Mouse (Mus musculus) activated CD4-positive, CD25-positive, alpha-beta regulatory T cell, adult 4 months (primary cell): ENCODE results near the gene Ppp1r7. TPM values are rescaled to one million over a fixed set of nuclear protein-coding genes. Genes with fewer than 3 reads are reported as not detected.

Source experiments
- polyA plus RNA-seq, 2 experiments: library from polyadenylated mRNA; unstranded; fragments of 100-300 nt; shearing (Covaris generic); gene quantifications; one replicate each; pipeline ENCODE4 v1.2.1; 2017

The Ppp1r7 gene
- polyA plus RNA-seq, 2 experiments from 2014 or later: 68.9 to 74.5 TPM

Other genes with a start within 250 kb of the Ppp1r7 start
- gene Kif1a, start 240.9 kb upstream of the Ppp1r7 start, polyA plus RNA-seq: not detected
- gene Agxt, start 207.6 kb upstream of the Ppp1r7 start, polyA plus RNA-seq: not detected
- gene 2310007B03Rik, start 181.9 kb upstream of the Ppp1r7 start, polyA plus RNA-seq: not detected
- not detected for gene Crocc2, start 174.1 kb upstream of the Ppp1r7 start, polyA plus RNA-seq
- under 1 TPM; 0.06 to 0.16 TPM for gene Sned1, start 107.0 kb upstream of the Ppp1r7 start, polyA plus RNA-seq
- 10 to 100 TPM; 17.6 to 24.0 TPM for gene Mterf4, start 36.9 kb upstream of the Ppp1r7 start, polyA plus RNA-seq
- 1 to 10 TPM; 2.1 to 2.4 TPM for gene Pask, start 628 bp downstream of the Ppp1r7 start, polyA plus RNA-seq
- gene Ano7, start 31.1 kb downstream of the Ppp1r7 start, polyA plus RNA-seq: under 1 TPM in 1 of 2 experiments, not detected in 1; 0.38 TPM
- gene Hdlbp, start 136.0 kb downstream of the Ppp1r7 start, polyA plus RNA-seq: 10 to 100 TPM; 44.1 to 58.8 TPM
- gene Farp2, start 169.2 kb downstream of the Ppp1r7 start, polyA plus RNA-seq: under 1 TPM; 0.61 to 0.76 TPM